Comparison of ENCODE assay signal across 8 mouse cellular contexts in the genomic region with DNA sequence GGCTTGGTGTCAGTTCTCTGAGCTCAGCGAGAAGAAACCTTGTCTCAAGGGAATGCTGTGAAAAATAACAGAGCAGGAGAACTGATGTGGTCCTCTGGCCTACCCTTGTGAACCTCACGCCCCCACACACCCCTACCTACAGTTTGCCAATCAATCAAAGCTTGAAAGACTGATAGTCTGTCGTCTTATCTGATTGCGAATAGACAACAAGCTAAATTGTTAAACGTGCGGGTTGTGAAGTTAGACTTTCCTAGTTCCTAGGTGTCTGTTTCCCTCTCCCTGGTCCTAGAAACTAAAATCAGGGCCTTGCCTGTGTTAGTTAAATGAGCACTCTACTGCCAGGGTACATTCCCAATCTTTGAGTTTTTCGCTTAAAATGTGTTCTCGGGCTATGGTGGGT. TPM values are rescaled to one million over a fixed set of nuclear protein-coding genes. Genes with fewer than 3 reads are reported as not detected.
A peak's percentile ranks its signal among the peaks of the same experiment; 100 is the strongest.
DNase-seq lines count a peak whose midpoint lies in the region; ATAC-seq and TF ChIP-seq lines count a peak whose summit lies in the region.

No protein-coding gene starts in this region.

- H3K36me3 ChIP-seq in liver, adult 2 months (ENCODE audit: control insufficient read depth, insufficient read depth, low read length) = no peaks in the 10 kb centered on the region; the same call in 1 of the 2 replicates
- peaks cover 7% of the 10 kb centered on the region for H3K36me3 ChIP-seq in embryonic facial prominence, embryonic 12.5 days
- H3K36me3 ChIP-seq in intestine, embryonic 15.5 days = no peaks in the 10 kb centered on the region
- H3K36me3 ChIP-seq in neural tube, embryonic 13.5 days = peaks cover 6% of the 10 kb centered on the region

- H3K79me2 ChIP-seq in liver, adult 2 months (ENCODE audit: control insufficient read depth, insufficient read depth, low read length) = peaks cover 2% of the 10 kb centered on the region; the same call in 1 of the 2 replicates

- H3K27ac ChIP-seq in liver, adult 2 months (replicated peaks; ENCODE audit: insufficient read depth, low read depth, low read length) = no peak overlapping the region
- 0 out of 2 replicates have a peak overlapping the region, but pooled peaks have one; percentile 83 for H3K27ac ChIP-seq in embryonic facial prominence, embryonic 12.5 days
- H3K27ac ChIP-seq in intestine, embryonic 15.5 days = no peak overlapping the region
- no peak overlapping the region for H3K27ac ChIP-seq in neural tube, embryonic 13.5 days (replicated peaks)

- peak overlapping the region; percentile 79 for H3K4me2 ChIP-seq in embryonic facial prominence, embryonic 12.5 days (replicated peaks)
- peak overlapping the region; percentile 75 for H3K4me2 ChIP-seq in intestine, embryonic 15.5 days (replicated peaks)
- peak overlapping the region; percentile 74 for H3K4me2 ChIP-seq in neural tube, embryonic 13.5 days

- ATAC-seq in embryonic facial prominence, embryonic 12.5 days (ENCODE audit: insufficient number of reproducible peaks, insufficient read depth, low FRiP score, low TSS enrichment) = no peak
- no peak for ATAC-seq in intestine, embryonic 15.5 days
- no peak for ATAC-seq in neural tube, embryonic 13.5 days (ENCODE audit: low read depth)
- no peak for ATAC-seq in frontal cortex, adult (ENCODE audit: low TSS enrichment)

- TF ChIP-seq POLR2A in liver, adult 2 months (IDR thresholded peaks at IDR 0.05; ENCODE audit: extremely low read depth, insufficient read depth, low read length) = no peak

- no peaks in the 10 kb centered on the region for H3K9me3 ChIP-seq in embryonic facial prominence, embryonic 12.5 days
- no peaks in the 10 kb centered on the region for H3K9me3 ChIP-seq in intestine, embryonic 15.5 days
- H3K9me3 ChIP-seq in neural tube, embryonic 13.5 days = no peaks in the 10 kb centered on the region

- H3K27me3 ChIP-seq in liver, adult 2 months (ENCODE audit: control insufficient read depth, insufficient read depth, low read length) = no peaks in the 10 kb centered on the region
- no peaks in the 10 kb centered on the region for H3K27me3 ChIP-seq in embryonic facial prominence, embryonic 12.5 days
- no peaks in the 10 kb centered on the region for H3K27me3 ChIP-seq in intestine, embryonic 15.5 days (replicated peaks)
- no peaks in the 10 kb centered on the region for H3K27me3 ChIP-seq in neural tube, embryonic 13.5 days

- 60% methylated on average over 8 of the region's 8 CpGs for WGBS in liver, adult 2 months
- 70% methylated on average over 8 of the region's 8 CpGs for WGBS in embryonic facial prominence, embryonic 12.5 days
- 49% methylated on average over 8 of the region's 8 CpGs for WGBS in intestine, embryonic 15.5 days
- 74% methylated on average over 8 of the region's 8 CpGs for WGBS in neural tube, embryonic 13.5 days

- peak overlapping the region; percentile 58; the same call in 1 of the 2 replicates for H3K9ac ChIP-seq in liver, adult 2 months (ENCODE audit: low read depth, low read length)
- H3K9ac ChIP-seq in embryonic facial prominence, embryonic 12.5 days = peak overlapping the region; percentile 93
- H3K9ac ChIP-seq in intestine, embryonic 15.5 days = peak overlapping the region; percentile 90
- H3K9ac ChIP-seq in neural tube, embryonic 13.5 days = peak overlapping the region; percentile 92

- TF ChIP-seq CTCF in liver, adult 2 months (IDR thresholded peaks at IDR 0.05; ENCODE audit: low read depth, low read length) = no peak

- H3K4me3 ChIP-seq in liver, adult 2 months (ENCODE audit: insufficient read depth, low read depth, low read length) = peak overlapping the region; percentile 89; the same call in 1 of the 2 replicates
- H3K4me3 ChIP-seq in embryonic facial prominence, embryonic 12.5 days = peak overlapping the region; percentile 97
- peak overlapping the region; percentile 89 for H3K4me3 ChIP-seq in intestine, embryonic 15.5 days (replicated peaks)
- peak overlapping the region; percentile 97 for H3K4me3 ChIP-seq in neural tube, embryonic 13.5 days

- H3K4me1 ChIP-seq in liver, adult 2 months (ENCODE audit: control insufficient read depth, insufficient read depth, low read length) = peaks cover 4% of the 10 kb centered on the region; the same call in 1 of the 2 replicates
- peaks cover 7% of the 10 kb centered on the region for H3K4me1 ChIP-seq in embryonic facial prominence, embryonic 12.5 days
- H3K4me1 ChIP-seq in intestine, embryonic 15.5 days (replicated peaks) = peaks cover 6% of the 10 kb centered on the region; the same call in 1 of the 2 replicates
- peaks cover 17% of the 10 kb centered on the region for H3K4me1 ChIP-seq in neural tube, embryonic 13.5 days (replicated peaks)

- DNase-seq in liver, adult 2 months (ENCODE audit: extremely low read depth, low read depth, low spot score) = no peak
- no peak for DNase-seq in liver
- no peak for DNase-seq in cerebellum, adult 11 months
- no peak for DNase-seq in Muller cell, postnatal 12 days (ENCODE audit: inconsistent ontology term)

RNA-seq across cellular contexts. Expression of gene Cdc37l1, which starts 0.6 kb away (rescaled TPM):
- total RNA-seq in liver, adult 2 months (2014; rRNA removed) = 33.5 and 37.3 TPM in 2 replicates
- 6.8 and 8.6 TPM in 2 replicates for polyA plus RNA-seq in liver, adult 2 months (2012; rRNA removed)
- polyA plus RNA-seq in embryonic facial prominence, embryonic 12.5 days (2016; fragmentation: Nextera tagmentation; extraction: Ambion mirVana) = 48.3 and 50.7 TPM in 2 replicates
- polyA plus RNA-seq in intestine, embryonic 15.5 days (2015; fragmentation: Nextera tagmentation; extraction: Ambion mirVana) = 29.7 and 29.9 TPM in 2 replicates
- 47.2 and 49.7 TPM in 2 replicates for polyA plus RNA-seq in neural tube, embryonic 13.5 days (2015; fragmentation: Nextera tagmentation; extraction: Ambion mirVana)

RNA-seq across cellular contexts. Expression of gene 4430402I18Rik, which starts 21.9 kb away (rescaled TPM):
- 1.8 and 1.9 TPM in 2 replicates for total RNA-seq in liver, adult 2 months (2014; rRNA removed)
- 2.8 and 3.4 TPM in 2 replicates for polyA plus RNA-seq in liver, adult 2 months (2012; rRNA removed)
- 0.26 and 0.76 TPM in 2 replicates for polyA plus RNA-seq in embryonic facial prominence, embryonic 12.5 days (2016; fragmentation: Nextera tagmentation; extraction: Ambion mirVana)
- 1.1 and 1.2 TPM in 2 replicates for polyA plus RNA-seq in intestine, embryonic 15.5 days (2015; fragmentation: Nextera tagmentation; extraction: Ambion mirVana)
- polyA plus RNA-seq in neural tube, embryonic 13.5 days (2015; fragmentation: Nextera tagmentation; extraction: Ambion mirVana) = 0.80 and 1.1 TPM in 2 replicates

RNA-seq across cellular contexts. Expression of gene Plpp6, which starts 25.8 kb away (rescaled TPM):
- total RNA-seq in liver, adult 2 months (2014; rRNA removed) = 6.9 and 7.2 TPM in 2 replicates
- 8.3 and 9.4 TPM in 2 replicates for polyA plus RNA-seq in liver, adult 2 months (2012; rRNA removed)
- 7.0 and 7.7 TPM in 2 replicates for polyA plus RNA-seq in embryonic facial prominence, embryonic 12.5 days (2016; fragmentation: Nextera tagmentation; extraction: Ambion mirVana)
- 12.3 and 12.6 TPM in 2 replicates for polyA plus RNA-seq in intestine, embryonic 15.5 days (2015; fragmentation: Nextera tagmentation; extraction: Ambion mirVana)
- 11.0 and 12.0 TPM in 2 replicates for polyA plus RNA-seq in neural tube, embryonic 13.5 days (2015; fragmentation: Nextera tagmentation; extraction: Ambion mirVana)

RNA-seq across cellular contexts. Expression of gene Ak3, which starts 58.2 kb away (rescaled TPM):
- total RNA-seq in liver, adult 2 months (2014; rRNA removed) = 241 and 247 TPM in 2 replicates
- 183 and 205 TPM in 2 replicates for polyA plus RNA-seq in liver, adult 2 months (2012; rRNA removed)
- 73.4 and 74.8 TPM in 2 replicates for polyA plus RNA-seq in embryonic facial prominence, embryonic 12.5 days (2016; fragmentation: Nextera tagmentation; extraction: Ambion mirVana)
- polyA plus RNA-seq in intestine, embryonic 15.5 days (2015; fragmentation: Nextera tagmentation; extraction: Ambion mirVana) = 98.6 and 101 TPM in 2 replicates
- polyA plus RNA-seq in neural tube, embryonic 13.5 days (2015; fragmentation: Nextera tagmentation; extraction: Ambion mirVana) = 69.8 and 71.9 TPM in 2 replicates
